Mouse (Mus musculus) spleen, embryonic (tissue): ENCODE measurements around the gene Syt6.

Source experiments
- CTCF ChIA-PET: fragments of 350-600 bp; sonication (Branson Sonifier 250); formaldehyde crosslinking; loops from one replicate; lab custom pipeline; 2022; lab: Charles Lee

The Syt6 gene

GRCm38 (mm10) chr3:103575156-103575892 lies at the start of gene Syt6:
TSS of gene Syt6 (plus strand) at chr3:103575231.
- CTCF ChIA-PET: no interaction called here

GRCm38 (mm10) chr3:103526201-103526704 lies 48.8 kb upstream of the Syt6 start:
- CTCF ChIA-PET: interaction anchor here (0.5 kb wide), 1 partner anchor 1346 kb away, joined by 8 read pairs; no protein-coding TSS in a partner anchor

- CTCF ChIA-PET: no interaction called here
Observed at GRCm38 (mm10) chr3:103526864-103527263, 48.2 kb upstream of the Syt6 start.

- CTCF ChIA-PET: no interaction called here
Observed at GRCm38 (mm10) chr3:103534036-103534435, 41.0 kb upstream of the Syt6 start.

- CTCF ChIA-PET: no interaction called here
Observed at GRCm38 (mm10) chr3:103535207-103535606, 39.8 kb upstream of the Syt6 start.

- CTCF ChIA-PET: no interaction called here
Observed at GRCm38 (mm10) chr3:103539148-103539547, 35.9 kb upstream of the Syt6 start.

- CTCF ChIA-PET: no interaction called here
Observed at GRCm38 (mm10) chr3:103546166-103546565, 28.9 kb upstream of the Syt6 start.

- CTCF ChIA-PET: no interaction called here
Observed at GRCm38 (mm10) chr3:103546626-103547025, 28.4 kb upstream of the Syt6 start.

- CTCF ChIA-PET: interaction anchor here (0.6 to 0.7 kb wide), 2 partner anchors 81 to 579 kb away, joined by 4 to 5 read pairs; no protein-coding TSS in a partner anchor
Observed at GRCm38 (mm10) chr3:103550236-103550635, 24.8 kb upstream of the Syt6 start.

GRCm38 (mm10) chr3:103567226-103567625 lies 7.8 kb upstream of the Syt6 start:
- CTCF ChIA-PET: no interaction called here

GRCm38 (mm10) chr3:103572526-103572925 lies 2.5 kb upstream of the Syt6 start:
- CTCF ChIA-PET: no interaction called here

GRCm38 (mm10) chr3:103573106-103573790 lies 1.8 kb upstream of the Syt6 start:
- CTCF ChIA-PET: no interaction called here

GRCm38 (mm10) chr3:103573791-103574166 lies 1.3 kb upstream of the Syt6 start:
- CTCF ChIA-PET: no interaction called here

GRCm38 (mm10) chr3:103574566-103575155 lies 370 bp upstream of the Syt6 start:
- CTCF ChIA-PET: no interaction called here

- CTCF ChIA-PET: no interaction called here
Observed at GRCm38 (mm10) chr3:103575893-103576641, 1.0 kb downstream of the Syt6 start.

GRCm38 (mm10) chr3:103587136-103587535 lies 12.1 kb downstream of the Syt6 start:
- CTCF ChIA-PET: interaction anchor here (0.7 kb wide), 1 partner anchor 1715 kb away, joined by 3 read pairs; no protein-coding TSS in a partner anchor

- CTCF ChIA-PET: no interaction called here
Observed at GRCm38 (mm10) chr3:103587672-103588071, 12.6 kb downstream of the Syt6 start.

GRCm38 (mm10) chr3:103589636-103590035 lies 14.6 kb downstream of the Syt6 start:
- CTCF ChIA-PET: no interaction called here

- CTCF ChIA-PET: interaction anchor here (0.7 kb wide), 1 partner anchor 113 kb away, joined by 3 read pairs; no protein-coding TSS in a partner anchor
Observed at GRCm38 (mm10) chr3:103592636-103593035, 17.6 kb downstream of the Syt6 start.

- CTCF ChIA-PET: interaction anchor here (0.7 kb wide), 1 partner anchor 100 kb away, joined by 3 read pairs; no protein-coding TSS in a partner anchor
Observed at GRCm38 (mm10) chr3:103593631-103594030, 18.6 kb downstream of the Syt6 start.

- CTCF ChIA-PET: no interaction called here
Observed at GRCm38 (mm10) chr3:103595271-103595810, 20.3 kb downstream of the Syt6 start.
